Comparison of ENCODE assay signal across 8 mouse cellular contexts in the genomic region with DNA sequence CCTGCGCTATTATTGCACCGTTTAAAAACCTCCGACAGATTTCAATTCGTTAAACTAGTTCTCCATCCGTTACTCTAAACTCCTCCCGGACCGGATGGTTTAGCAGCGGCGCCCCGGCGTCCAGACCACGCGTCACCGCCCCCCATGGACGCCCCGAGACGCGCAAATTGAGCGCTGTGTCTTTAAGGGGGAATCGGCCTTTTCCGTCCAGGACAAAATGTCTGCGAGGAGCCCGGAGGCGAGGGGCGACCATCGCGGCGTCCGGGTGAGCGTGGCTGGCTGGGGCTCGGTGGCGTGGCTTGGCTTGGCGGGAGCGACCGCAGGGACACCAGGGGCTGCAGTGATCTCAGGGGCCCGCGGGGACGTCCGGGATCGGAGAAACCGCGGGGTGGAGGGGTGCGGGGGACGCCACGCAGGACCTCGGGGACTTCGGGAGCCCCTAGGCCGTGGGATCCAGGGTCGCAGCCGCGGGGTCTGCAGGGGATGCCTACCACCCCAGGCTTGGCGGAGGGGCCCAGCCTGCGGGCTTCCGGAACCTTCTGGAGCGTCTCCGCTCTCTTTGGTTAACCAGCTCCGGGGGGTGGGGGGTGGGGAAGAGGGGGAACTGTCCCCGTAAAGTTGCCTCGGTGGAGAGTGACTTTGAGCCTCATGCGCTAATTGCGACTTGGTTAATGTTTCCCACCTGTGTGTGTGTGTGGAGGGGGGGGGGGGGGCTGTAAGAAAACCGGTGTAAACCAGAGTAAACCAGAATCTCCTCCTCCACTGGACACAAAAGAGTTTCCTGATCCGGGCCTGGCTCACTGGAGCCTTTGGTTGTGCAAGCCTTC. TPM values are rescaled to one million over a fixed set of nuclear protein-coding genes. Genes with fewer than 3 reads are reported as not detected.
A peak's percentile ranks its signal among the peaks of the same experiment; 100 is the strongest.
DNase-seq lines count a peak whose midpoint lies in the region; ATAC-seq and TF ChIP-seq lines count a peak whose summit lies in the region.

No protein-coding gene starts in this region.

- H3K36me3 ChIP-seq in embryonic facial prominence, embryonic 12.5 days: no peaks in the 10 kb centered on the region
- H3K36me3 ChIP-seq in heart, embryonic 12.5 days: 0 out of 2 replicates have a peak, but pooled peaks cover 8% of the 10 kb centered on the region
- peaks cover 7% of the 10 kb centered on the region; the same call in 1 of the 2 replicates for H3K36me3 ChIP-seq in kidney, embryonic 15.5 days
- H3K36me3 ChIP-seq in liver, embryonic 15.5 days (replicated peaks): no peaks in the 10 kb centered on the region
- H3K36me3 ChIP-seq in neural tube, embryonic 12.5 days: no peaks in the 10 kb centered on the region
- no peaks in the 10 kb centered on the region; the same call in 1 of the 2 replicates for H3K36me3 ChIP-seq in testis, adult 2 months (ENCODE audit: control insufficient read depth, insufficient read depth, low read length)

- no peaks in the 10 kb centered on the region for H3K9me3 ChIP-seq in embryonic facial prominence, embryonic 12.5 days
- H3K9me3 ChIP-seq in heart, embryonic 12.5 days (replicated peaks): no peaks in the 10 kb centered on the region
- no peaks in the 10 kb centered on the region for H3K9me3 ChIP-seq in kidney, embryonic 15.5 days (replicated peaks)
- H3K9me3 ChIP-seq in liver, embryonic 15.5 days (replicated peaks): no peaks in the 10 kb centered on the region
- H3K9me3 ChIP-seq in neural tube, embryonic 12.5 days: no peaks in the 10 kb centered on the region

- no peak for TF ChIP-seq CTCF in testis, adult 2 months (IDR thresholded peaks at IDR 0.05; ENCODE audit: control insufficient read depth, insufficient read depth, insufficient replicate concordance, low read depth, low read length)

- under 1% methylated on average over 62 of the region's 63 CpGs for whole genome bisulfite sequencing in embryonic facial prominence, embryonic 12.5 days
- under 1% methylated on average over 61 of the region's 63 CpGs for WGBS in heart, embryonic 12.5 days
- WGBS in kidney, embryonic 15.5 days: under 1% methylated on average over 63 of the region's 63 CpGs
- WGBS in liver, embryonic 15.5 days (ENCODE audit: insufficient replicate concordance): under 1% methylated on average over 56 of the region's 63 CpGs
- WGBS in neural tube, embryonic 12.5 days: under 1% methylated on average over 63 of the region's 63 CpGs

- peak; percentile 38; the same call in 1 of the 2 replicates for TF ChIP-seq POLR2A in testis, adult 2 months (IDR thresholded peaks at IDR 0.05; ENCODE audit: control insufficient read depth, low read depth, low read length)

- peaks cover 21% of the 10 kb centered on the region for H3K4me1 ChIP-seq in embryonic facial prominence, embryonic 12.5 days
- peaks cover 25% of the 10 kb centered on the region for H3K4me1 ChIP-seq in heart, embryonic 12.5 days (replicated peaks)
- H3K4me1 ChIP-seq in kidney, embryonic 15.5 days: peaks cover 47% of the 10 kb centered on the region
- peaks cover 11% of the 10 kb centered on the region; the same call in 1 of the 2 replicates for H3K4me1 ChIP-seq in liver, embryonic 15.5 days (replicated peaks)
- peaks cover 14% of the 10 kb centered on the region for H3K4me1 ChIP-seq in neural tube, embryonic 12.5 days
- peaks cover 20% of the 10 kb centered on the region for H3K4me1 ChIP-seq in testis, adult 2 months (ENCODE audit: control insufficient read depth, insufficient read depth, low read length)

- H3K4me3 ChIP-seq in embryonic facial prominence, embryonic 12.5 days: peak overlapping the region; percentile 79
- H3K4me3 ChIP-seq in heart, embryonic 12.5 days: peak overlapping the region; percentile 94
- H3K4me3 ChIP-seq in kidney, embryonic 15.5 days (replicated peaks): peak overlapping the region; percentile 67
- peak overlapping the region; percentile 63 for H3K4me3 ChIP-seq in liver, embryonic 15.5 days (replicated peaks)
- peak overlapping the region; percentile 81 for H3K4me3 ChIP-seq in neural tube, embryonic 12.5 days
- H3K4me3 ChIP-seq in testis, adult 2 months (ENCODE audit: control insufficient read depth, low read depth, low read length): peak overlapping the region; percentile 88

- peak; percentile 39 to 70 for DNase-seq in urinary bladder, adult 18-20 months (ENCODE audit: low spot score in 2 of 2)
- no peak for DNase-seq in urinary bladder, postnatal 10 days (ENCODE audit: low spot score)

- H3K27ac ChIP-seq in embryonic facial prominence, embryonic 12.5 days: peak overlapping the region; percentile 100
- H3K27ac ChIP-seq in heart, embryonic 12.5 days (ENCODE audit: poor library complexity, severe bottlenecking): peak overlapping the region; percentile 97
- peak overlapping the region; percentile 99 for H3K27ac ChIP-seq in kidney, embryonic 15.5 days
- peak overlapping the region; percentile 85 for H3K27ac ChIP-seq in liver, embryonic 15.5 days (replicated peaks)
- peak overlapping the region; percentile 84 for H3K27ac ChIP-seq in neural tube, embryonic 12.5 days
- H3K27ac ChIP-seq in testis, adult 2 months (ENCODE audit: control insufficient read depth, insufficient read depth, low read depth, low read length): peak overlapping the region; percentile 93

- peak overlapping the region; percentile 96 for H3K9ac ChIP-seq in embryonic facial prominence, embryonic 12.5 days
- H3K9ac ChIP-seq in heart, embryonic 12.5 days: peak overlapping the region; percentile 99
- peak overlapping the region; percentile 77 for H3K9ac ChIP-seq in kidney, embryonic 15.5 days
- H3K9ac ChIP-seq in liver, embryonic 15.5 days: peak overlapping the region; percentile 72
- peak overlapping the region; percentile 98 for H3K9ac ChIP-seq in neural tube, embryonic 12.5 days

- peak; percentile 59 for ATAC-seq in embryonic facial prominence, embryonic 12.5 days (ENCODE audit: insufficient number of reproducible peaks, insufficient read depth, low FRiP score, low TSS enrichment)
- peak; percentile 72 for ATAC-seq in heart, embryonic 12.5 days (ENCODE audit: insufficient number of reproducible peaks, low FRiP score)
- peak; percentile 78 for ATAC-seq in kidney, embryonic 15.5 days (replicated peaks; ENCODE audit: low FRiP score)
- peak; percentile 58 for ATAC-seq in liver, embryonic 15.5 days (ENCODE audit: insufficient read depth)
- ATAC-seq in neural tube, embryonic 12.5 days (ENCODE audit: low FRiP score, low read depth): peak; percentile 68

- no peaks in the 10 kb centered on the region for H3K27me3 ChIP-seq in embryonic facial prominence, embryonic 12.5 days
- H3K27me3 ChIP-seq in heart, embryonic 12.5 days (replicated peaks): no peaks in the 10 kb centered on the region
- H3K27me3 ChIP-seq in kidney, embryonic 15.5 days: no peaks in the 10 kb centered on the region
- H3K27me3 ChIP-seq in liver, embryonic 15.5 days: peaks cover 34% of the 10 kb centered on the region
- no peaks in the 10 kb centered on the region for H3K27me3 ChIP-seq in neural tube, embryonic 12.5 days (replicated peaks)
- H3K27me3 ChIP-seq in testis, adult 2 months (ENCODE audit: control insufficient read depth, insufficient read depth, low read length): no peaks in the 10 kb centered on the region

- H3K4me2 ChIP-seq in embryonic facial prominence, embryonic 12.5 days (replicated peaks): peak overlapping the region; percentile 71
- peak overlapping the region; percentile 95 for H3K4me2 ChIP-seq in heart, embryonic 12.5 days
- H3K4me2 ChIP-seq in kidney, embryonic 15.5 days: peak overlapping the region; percentile 70
- peak overlapping the region; percentile 75 for H3K4me2 ChIP-seq in liver, embryonic 15.5 days
- H3K4me2 ChIP-seq in neural tube, embryonic 12.5 days (replicated peaks): peak overlapping the region; percentile 85

RNA-seq across cellular contexts. Expression of gene Zbed3, which starts 1.9 kb away (rescaled TPM):
- 97.3 and 98.9 TPM in 2 replicates for polyA plus RNA-seq in embryonic facial prominence, embryonic 12.5 days (2016; fragmentation: Nextera tagmentation; extraction: Ambion mirVana)
- polyA plus RNA-seq in heart, embryonic 12.5 days (2016; fragmentation: Nextera tagmentation; extraction: Ambion mirVana): 60.0 and 64.3 TPM in 2 replicates
- 77.8 and 84.1 TPM in 2 replicates for polyA plus RNA-seq in kidney, embryonic 15.5 days (2015; fragmentation: Nextera tagmentation; extraction: Ambion mirVana)
- 5.2 and 5.7 TPM in 2 replicates for polyA plus RNA-seq in liver, embryonic 15.5 days (2015; fragmentation: Nextera tagmentation; extraction: Ambion mirVana)
- 53.3 and 59.3 TPM in 2 replicates for polyA plus RNA-seq in neural tube, embryonic 12.5 days (2016; fragmentation: Nextera tagmentation; extraction: Ambion mirVana)
- polyA plus RNA-seq in testis, adult 2 months (2012; rRNA removed): 26.5 and 26.9 TPM in 2 replicates

RNA-seq across cellular contexts. Expression of gene Aggf1, which starts 49.9 kb away (rescaled TPM):
- 47.4 TPM in 2 replicates for polyA plus RNA-seq in embryonic facial prominence, embryonic 12.5 days (2016; fragmentation: Nextera tagmentation; extraction: Ambion mirVana)
- polyA plus RNA-seq in heart, embryonic 12.5 days (2016; fragmentation: Nextera tagmentation; extraction: Ambion mirVana): 30.3 and 31.6 TPM in 2 replicates
- 35.9 and 37.4 TPM in 2 replicates for polyA plus RNA-seq in kidney, embryonic 15.5 days (2015; fragmentation: Nextera tagmentation; extraction: Ambion mirVana)
- polyA plus RNA-seq in liver, embryonic 15.5 days (2015; fragmentation: Nextera tagmentation; extraction: Ambion mirVana): 15.8 and 17.8 TPM in 2 replicates
- 50.5 and 54.0 TPM in 2 replicates for polyA plus RNA-seq in neural tube, embryonic 12.5 days (2016; fragmentation: Nextera tagmentation; extraction: Ambion mirVana)
- polyA plus RNA-seq in testis, adult 2 months (2012; rRNA removed): 9.2 and 9.3 TPM in 2 replicates
